Mouse (Mus musculus) megakaryocyte, embryonic 14.5 days (primary cell): ENCODE results near the gene Selenoi.

Experiments used
- FLI1 ChIP-seq: IDR thresholded peaks from 2 replicates; pipeline ENCODE4 v1.6.1; 2012; ENCODE audit warnings: low read length, inconsistent platforms, mixed read lengths
- GATA1 ChIP-seq: IDR thresholded peaks from 3 replicates; pipeline ENCODE4 v1.6.1; 2012; ENCODE audit warnings: mixed read lengths, low read length, inconsistent platforms, borderline replicate concordance

DNA sequence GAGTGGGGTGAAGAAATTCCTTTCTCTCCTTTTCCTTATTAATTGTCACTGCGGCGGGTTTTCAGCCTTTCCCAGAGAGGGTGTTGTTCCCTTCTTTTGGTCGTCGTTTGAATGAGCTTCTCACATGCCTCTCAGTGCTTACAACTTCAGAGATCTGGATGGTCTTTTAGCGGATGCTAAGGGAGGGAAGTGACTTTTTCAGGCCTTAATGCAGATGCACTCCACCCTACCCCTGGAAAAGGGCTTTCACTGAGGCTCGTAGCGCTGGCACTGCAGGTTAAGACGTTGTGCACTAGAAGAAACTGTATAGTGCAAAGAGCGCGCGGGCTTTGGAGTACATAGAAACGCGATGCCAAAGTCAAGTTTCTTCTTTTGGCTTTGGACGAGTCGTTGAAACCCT is 661 bp downstream of the Selenoi start:
- no peak for TF ChIP-seq GATA1
- TF ChIP-seq FLI1: no peak
